Mouse (Mus musculus): Measurements from ENCODE around the gene Cilp.

DNA sequence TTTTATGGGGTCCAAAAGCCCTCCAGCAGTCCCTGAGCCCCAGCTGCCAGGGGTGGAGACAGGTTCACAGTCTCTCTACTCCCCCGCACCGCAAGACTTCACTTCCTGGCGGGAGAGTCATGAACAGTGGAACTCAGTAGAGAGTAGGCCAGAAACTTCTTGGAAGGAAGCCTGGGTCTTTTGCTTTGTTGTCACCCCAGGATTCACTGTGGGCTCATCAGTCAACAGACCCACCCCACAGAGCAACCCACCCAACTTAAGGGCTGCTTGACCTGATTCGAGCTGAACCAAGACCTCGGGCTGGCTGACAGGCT lies 16.6 kb upstream of the Cilp start:
- no peak for TF ChIP-seq CTCF (IDR thresholded peaks at IDR 0.05; ENCODE audit: control insufficient read depth, insufficient read depth, low read length)
- TF ChIP-seq POLR2A (IDR thresholded peaks at IDR 0.05; ENCODE audit: borderline replicate concordance, control insufficient read depth, low read depth, low read length), result no peak
